Mouse (Mus musculus) heart, adult 2 months (tissue): ENCODE measurements around the gene Rnf38. TPM values are rescaled to one million over a fixed set of nuclear protein-coding genes. Genes with fewer than 3 reads are reported as not detected.

ENCODE experiments used
- DNase-seq, 2 experiments: peaks; one replicate each; pipeline ENCODE4 v3.0.0; 2021
- H3K27ac ChIP-seq: fragments of 200-600 bp; 2 replicates; pipeline ENCODE4 v1.8.1; 2022
- H3K27me3 ChIP-seq: fragments of 200-500 bp; 2 replicates; pipeline ENCODE4 v1.6.1; 2012; ENCODE audit warnings: mild to moderate bottlenecking, low read length, inconsistent platforms, mixed read lengths; ENCODE audit not compliant: control insufficient read depth, insufficient read depth
- H3K36me3 ChIP-seq: fragments of 200-500 bp; 2 replicates; pipeline ENCODE4 v1.6.1; 2012; ENCODE audit warnings: low read length, inconsistent platforms; ENCODE audit not compliant: control insufficient read depth, insufficient read depth
- H3K4me1 ChIP-seq: fragments of 200-500 bp; 2 replicates; pipeline ENCODE4 v1.6.1; 2011; ENCODE audit warnings: low read length; ENCODE audit not compliant: control insufficient read depth, insufficient read depth
- H3K4me3 ChIP-seq: fragments of 200-600 bp; 2 replicates; pipeline ENCODE4 v1.8.1; 2022
- H3K79me2 ChIP-seq: fragments of 200-500 bp; replicated peaks from 2 replicates; pipeline ENCODE4 v1.6.1; 2012; ENCODE audit warnings: mild to moderate bottlenecking, inconsistent platforms, low read length, moderate library complexity, mixed read lengths; ENCODE audit not compliant: control insufficient read depth, insufficient read depth
- H3K9ac ChIP-seq: fragments of 200-500 bp; 2 replicates; pipeline ENCODE4 v1.6.1; 2012; ENCODE audit warnings: low read depth, mild to moderate bottlenecking, control low read depth, inconsistent platforms, low read length, mixed read lengths
- CTCF ChIP-seq: fragments of 200-600 bp; IDR thresholded peaks from 2 replicates; pipeline ENCODE4 v1.8.1; 2022; ENCODE audit warnings: antibody characterized with exemption, mild to moderate bottlenecking, moderate library complexity
- EP300 ChIP-seq: fragments of 200-500 bp; IDR thresholded peaks from 2 replicates; pipeline ENCODE4 v1.6.1; 2011; ENCODE audit warnings: low read depth, low read length, control low read depth; ENCODE audit not compliant: insufficient read depth
- POLR2A ChIP-seq: fragments of 200-500 bp; IDR thresholded peaks from 2 replicates; pipeline ENCODE4 v1.6.1; 2011; ENCODE audit warnings: mild to moderate bottlenecking, low read depth, low read length, control low read depth; ENCODE audit not compliant: insufficient read depth
- WGBS: fragments of 180-500 bp; shearing (Covaris S2); methylation state at CpG from one replicate; pipeline ENCODE4 v1.1.7; 2018; 5-methylcytosine and 5-hydroxymethylcytosine counted together
- intact Hi-C: fragments of 180-260 bp; cut with DNase I; formaldehyde crosslinking; loops from one replicate; pipeline ENCODE4 v1.15.1; 2025
- polyA plus RNA-seq: library from polyadenylated mRNA; depleted of rRNA; stranded (reverse); fragments of >200 nt; gene quantifications from 2 replicates; pipeline ENCODE4 v1.2.3, GENCODE M21; 2012
- total RNA-seq, 2 experiments: library from RNA; stranded (reverse); gene quantifications; 2 replicates each; pipeline ENCODE4 v1.2.3; 2021

The Rnf38 gene
- total and polyA plus RNA-seq, 3 experiments, result 24.8 to 62.0 (median 32.0) TPM

GRCm38 (mm10) chr4:44216797-44217442 lies 16.7 kb downstream of the Rnf38 start:
- TF ChIP-seq POLR2A (no peak), CTCF (no peak), EP300 (no peak)
- Histone ChIP-seq H3K4me1 (peaks cover 1% of the 10 kb centered on the region), H3K27me3 (no peaks in the 10 kb centered on the region), H3K27ac (no peak overlapping the region), H3K79me2 (peaks cover 4% of the 10 kb centered on the region), H3K36me3 (no peaks in the 10 kb centered on the region), H3K9ac (no peak overlapping the region), H3K4me3 (no peak overlapping the region)
- WGBS, result 55% methylated on average over 10 of the region's 10 CpGs
- intact Hi-C loops, result no loop called here
- DNase-seq, result no peak

GRCm38 (mm10) chr4:44199968-44200367 lies 33.6 kb downstream of the Rnf38 start:
- Histone ChIP-seq H3K4me3 (no peak overlapping the region), H3K27ac (no peak overlapping the region), H3K9ac (no peak overlapping the region), H3K36me3 (no peaks in the 10 kb centered on the region), H3K4me1 (peaks cover 5% of the 10 kb centered on the region), H3K79me2 (peaks cover 1% of the 10 kb centered on the region; the same call in 1 of the 2 replicates), H3K27me3 (no peaks in the 10 kb centered on the region)
- DNase-seq, result no peak
- intact Hi-C loops, result loop anchor here (2.0 kb wide), 1 partner anchor 27 kb away; no protein-coding TSS in a partner anchor
- TF ChIP-seq CTCF, result peak; percentile 86
- TF ChIP-seq POLR2A, result no peak
- 76% methylated on average over 1 of the region's 1 CpGs for WGBS

- no peaks in the 10 kb centered on the region for H3K27me3 ChIP-seq
- no peak overlapping the region for H3K9ac ChIP-seq
- peaks cover 2% of the 10 kb centered on the region for H3K79me2 ChIP-seq
- H3K27ac ChIP-seq, result no peak overlapping the region
- no peak overlapping the region for H3K4me3 ChIP-seq
- 87% methylated on average over 10 of the region's 10 CpGs for WGBS
- intact Hi-C loops, result no loop called here
- no peak for DNase-seq
- TF ChIP-seq EP300 (no peak), POLR2A (no peak), CTCF (no peak)
- H3K36me3 ChIP-seq, result no peaks in the 10 kb centered on the region
- no peaks in the 10 kb centered on the region; the same call in 1 of the 2 replicates for H3K4me1 ChIP-seq
These were observed 46.2 kb downstream of the Rnf38 start for GRCm38 (mm10) chr4:44187431-44187830.

GRCm38 (mm10) chr4:44183862-44184261 lies 49.7 kb downstream of the Rnf38 start:
- Histone ChIP-seq H3K9ac (no peak overlapping the region), H3K4me1 (peaks cover 5% of the 10 kb centered on the region), H3K36me3 (no peaks in the 10 kb centered on the region), H3K27ac (no peak overlapping the region), H3K79me2 (no peaks in the 10 kb centered on the region), H3K4me3 (no peak overlapping the region), H3K27me3 (no peaks in the 10 kb centered on the region)
- intact Hi-C loops, result no loop called here
- WGBS, result 67% methylated on average over 1 of the region's 1 CpGs
- DNase-seq, result no peak
- TF ChIP-seq POLR2A (no peak), CTCF (no peak), EP300 (no peak)

GRCm38 (mm10) chr4:44179748-44180147 lies 53.8 kb downstream of the Rnf38 start:
- Histone ChIP-seq H3K4me3 (no peak overlapping the region), H3K36me3 (no peaks in the 10 kb centered on the region), H3K27me3 (no peaks in the 10 kb centered on the region), H3K79me2 (no peaks in the 10 kb centered on the region; the same call in 1 of the 2 replicates), H3K9ac (no peak overlapping the region), H3K27ac (no peak overlapping the region), H3K4me1 (peaks cover 5% of the 10 kb centered on the region)
- peak in 1 of 2 experiments; percentile 9 for DNase-seq
- no peak for TF ChIP-seq EP300
- no peak for TF ChIP-seq POLR2A
- no peak for TF ChIP-seq CTCF
- 60% methylated on average over 5 of the region's 5 CpGs for WGBS
- intact Hi-C loops, result loop anchor here (10.0 kb wide), 1 partner anchor 385 kb away; no protein-coding TSS in a partner anchor

GRCm38 (mm10) chr4:44173177-44173576 lies 60.4 kb downstream of the Rnf38 start:
- no peaks in the 10 kb centered on the region; the same call in 1 of the 2 replicates for H3K79me2 ChIP-seq
- no peaks in the 10 kb centered on the region for H3K36me3 ChIP-seq
- H3K9ac ChIP-seq, result no peak overlapping the region
- WGBS, result 0% methylated on average over 1 of the region's 1 CpGs
- H3K4me1 ChIP-seq, result no peaks in the 10 kb centered on the region; the same call in 1 of the 2 replicates
- H3K27me3 ChIP-seq, result no peaks in the 10 kb centered on the region
- H3K27ac ChIP-seq, result no peak overlapping the region
- 0 out of 2 replicates have a peak, but pooled peaks have one; percentile 18 for TF ChIP-seq EP300
- TF ChIP-seq CTCF, result peak; percentile 82
- TF ChIP-seq POLR2A, result no peak
- no peak overlapping the region for H3K4me3 ChIP-seq
- peak; percentile 31 to 41 for DNase-seq
- intact Hi-C loops, result loop anchor here (1.0 to 10.0 kb wide), 3 partner anchors 28 to 392 kb away; no protein-coding TSS in a partner anchor
